Mouse (Mus musculus) heart, postnatal 36 days (tissue): ENCODE data around the gene Zbtb32. TPM values are rescaled to one million over a fixed set of nuclear protein-coding genes. Genes with fewer than 3 reads are reported as not detected.

ENCODE experiments used
- DNase-seq, 2 experiments: peaks; one replicate each; pipeline ENCODE4 v3.0.0; 2021 to 2022
- intact Hi-C: fragments of 180-260 bp; cut with DNase I; formaldehyde crosslinking; loops from one replicate; pipeline ENCODE4 v1.15.1; 2025
- total RNA-seq, 2 experiments: library from RNA; stranded (reverse); gene quantifications; 2 replicates each; pipeline ENCODE4 v1.2.3; 2021

Zbtb32 gene
- total RNA-seq, 2 experiments from 2014 or later = not detected

GRCm38 (mm10) chr7:30584339-30584738 is 14.4 kb downstream of the Zbtb32 start:
- intact Hi-C loops = no loop called here
- no peak for DNase-seq

DNA sequence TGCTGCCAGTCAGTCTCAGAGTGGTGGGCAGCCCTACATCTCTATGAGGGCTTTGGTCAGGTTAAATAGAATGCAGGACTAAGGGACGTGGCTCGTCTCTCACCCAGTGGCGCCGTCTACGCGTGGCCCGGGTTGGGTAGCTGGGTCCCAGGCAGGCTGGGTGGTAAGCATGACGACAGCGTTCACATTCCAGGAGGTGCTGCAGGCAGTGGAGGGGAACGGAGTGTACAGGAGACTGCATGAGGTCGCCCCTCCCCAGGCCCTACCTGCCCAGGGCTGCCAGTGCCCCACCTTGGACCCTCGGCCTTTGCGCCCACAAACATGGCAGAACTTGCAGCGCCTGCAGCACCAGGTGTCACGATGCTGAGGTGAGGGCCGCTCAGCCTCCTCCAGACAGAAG is 17.2 kb downstream of the Zbtb32 start:
- DNase-seq = no peak
- intact Hi-C loops = no loop called here

GRCm38 (mm10) chr7:30579950-30580349 is 18.8 kb downstream of the Zbtb32 start:
- no peak for DNase-seq
- intact Hi-C loops = no loop called here

DNA sequence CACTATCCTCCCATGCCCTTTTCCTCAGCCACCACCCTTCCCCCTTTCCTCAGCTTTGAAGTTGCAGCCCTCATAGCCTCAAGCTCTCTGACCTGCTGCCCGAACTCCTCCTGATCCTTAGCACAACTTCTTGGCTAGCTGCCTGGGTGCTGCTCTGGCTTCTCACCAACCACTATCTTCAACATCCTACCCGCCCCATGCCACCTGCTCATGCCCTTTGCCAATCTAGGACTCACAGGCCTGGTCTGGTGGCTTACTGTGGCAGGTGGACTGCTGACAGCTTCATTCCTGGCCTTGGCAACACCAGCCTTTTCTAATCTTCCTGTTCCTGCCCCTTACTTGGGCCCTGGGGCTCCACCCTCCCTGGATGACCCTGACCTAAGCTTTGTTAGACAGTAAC is 25.7 kb downstream of the Zbtb32 start:
- DNase-seq = peak in 1 of 2 experiments; percentile 53
- intact Hi-C loops = no loop called here

DNA sequence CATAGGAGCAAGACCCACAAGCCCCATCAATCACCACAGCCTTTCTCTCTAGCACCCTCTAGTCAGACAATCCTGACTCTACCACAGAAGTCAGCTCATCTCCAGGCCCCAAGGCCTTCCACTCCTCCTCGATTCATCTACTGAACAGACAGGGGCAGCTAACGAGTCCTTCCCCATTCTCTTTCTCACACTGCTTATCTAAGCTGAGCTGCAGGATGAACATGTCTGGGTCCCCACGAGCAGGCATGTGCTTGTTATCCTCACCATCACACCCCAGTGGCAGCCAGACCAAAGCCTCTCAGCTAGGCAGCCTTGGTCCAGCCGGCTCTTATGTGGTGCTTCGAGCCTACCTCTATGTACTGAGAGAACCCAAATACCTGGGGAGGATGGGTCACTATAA is 26.3 kb downstream of the Zbtb32 start:
- intact Hi-C loops = no loop called here
- no peak for DNase-seq

DNA sequence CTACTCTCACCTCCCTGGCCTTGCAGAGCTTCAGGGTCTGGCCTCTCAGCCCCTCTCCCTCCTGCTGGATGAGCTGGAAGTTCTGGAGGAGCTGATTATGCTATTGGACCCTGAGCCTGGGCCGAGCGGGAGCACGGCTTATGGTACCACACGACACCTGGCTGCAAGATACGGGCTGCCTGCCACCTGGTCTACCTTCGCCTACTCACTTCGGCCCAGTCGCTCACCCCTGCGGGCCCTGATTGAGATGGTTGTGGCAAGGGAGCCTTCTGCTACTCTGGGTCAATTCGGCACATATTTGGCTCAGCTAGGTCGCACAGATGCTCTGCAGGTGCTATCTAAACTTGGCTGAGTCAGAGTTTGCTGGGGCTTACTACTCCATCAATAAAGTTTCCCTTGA is 31.2 kb downstream of the Zbtb32 start:
- intact Hi-C loops = no loop called here
- no peak for DNase-seq

DNA sequence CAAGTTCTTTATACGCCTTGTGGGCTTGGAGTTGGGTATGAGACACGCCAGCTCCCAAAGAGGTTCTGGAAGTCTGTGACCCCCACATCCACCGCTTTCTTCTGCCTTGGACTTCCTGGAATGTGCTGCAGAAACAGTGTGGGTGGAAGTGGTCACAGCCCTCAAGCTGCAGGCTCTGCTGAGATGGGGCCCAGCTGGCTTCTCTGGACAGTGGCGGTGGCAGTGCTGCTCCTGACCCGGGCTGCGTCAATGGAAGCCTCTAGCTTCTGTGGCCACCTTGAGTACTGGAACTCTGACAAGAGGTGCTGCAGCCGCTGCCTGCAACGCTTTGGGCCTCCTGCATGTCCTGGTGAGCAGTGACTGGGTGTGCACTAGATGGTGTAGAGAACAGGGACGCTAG is 32.7 kb downstream of the Zbtb32 start:
- DNase-seq = no peak
- intact Hi-C loops = no loop called here

DNA sequence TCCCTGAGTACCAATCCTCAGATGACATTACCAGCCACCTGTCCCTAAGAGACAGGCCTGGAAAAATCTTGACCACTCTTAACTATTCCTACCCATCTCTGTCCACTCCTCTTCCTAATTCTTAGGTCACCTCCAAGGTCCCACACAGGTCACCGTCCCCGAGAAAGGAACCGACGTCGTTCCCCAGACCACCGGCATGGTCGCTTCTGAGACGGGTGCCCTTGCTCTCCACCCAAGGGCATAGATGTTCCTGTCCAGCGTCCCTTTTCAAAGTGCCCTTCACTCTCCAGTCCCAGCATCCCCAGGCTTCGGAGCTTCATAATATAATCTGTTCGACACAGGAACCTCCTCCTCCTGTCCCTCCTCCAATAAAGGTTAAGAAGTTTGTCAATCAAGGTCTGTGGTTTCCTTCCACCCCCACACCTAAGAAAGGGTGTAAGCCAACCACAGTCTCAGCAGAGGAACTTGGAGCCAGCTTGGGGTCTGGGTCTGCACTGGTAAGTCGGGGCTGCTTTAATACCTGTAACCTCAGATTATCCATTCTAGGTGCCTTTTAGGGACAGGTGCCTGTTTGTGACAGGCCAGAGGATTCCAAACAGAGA is 33.6 kb downstream of the Zbtb32 start, which contains the start of gene Igflr1:
Igflr1 (plus strand) TSS at position 458 of the 602 bp plus-strand sequence.
- DNase-seq = no peak
- intact Hi-C loops = loop anchor here (1.0 kb wide), 1 partner anchor 22 kb away; no protein-coding TSS in a partner anchor

DNA sequence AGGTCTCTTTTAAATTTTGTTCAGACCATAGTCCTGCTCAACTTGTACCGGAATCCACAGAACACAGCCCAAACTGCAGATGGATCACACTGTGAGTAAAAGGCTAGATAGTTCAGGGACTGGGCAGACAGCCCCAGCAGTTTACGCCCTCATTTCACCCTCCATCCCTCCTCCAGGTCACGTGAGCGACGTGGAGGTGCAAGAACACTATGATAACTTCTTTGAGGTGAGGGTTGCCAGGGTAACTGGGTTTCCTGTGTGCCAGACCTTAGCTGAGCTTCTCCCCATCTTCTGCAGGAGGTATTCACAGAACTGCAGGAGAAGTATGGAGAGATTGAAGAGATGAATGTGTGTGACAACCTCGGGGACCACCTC is 34.8 kb downstream of the Zbtb32 start:
- intact Hi-C loops = loop anchor here (1.0 kb wide), 1 partner anchor 23 kb away; no protein-coding TSS in a partner anchor
- DNase-seq = no peak

DNA sequence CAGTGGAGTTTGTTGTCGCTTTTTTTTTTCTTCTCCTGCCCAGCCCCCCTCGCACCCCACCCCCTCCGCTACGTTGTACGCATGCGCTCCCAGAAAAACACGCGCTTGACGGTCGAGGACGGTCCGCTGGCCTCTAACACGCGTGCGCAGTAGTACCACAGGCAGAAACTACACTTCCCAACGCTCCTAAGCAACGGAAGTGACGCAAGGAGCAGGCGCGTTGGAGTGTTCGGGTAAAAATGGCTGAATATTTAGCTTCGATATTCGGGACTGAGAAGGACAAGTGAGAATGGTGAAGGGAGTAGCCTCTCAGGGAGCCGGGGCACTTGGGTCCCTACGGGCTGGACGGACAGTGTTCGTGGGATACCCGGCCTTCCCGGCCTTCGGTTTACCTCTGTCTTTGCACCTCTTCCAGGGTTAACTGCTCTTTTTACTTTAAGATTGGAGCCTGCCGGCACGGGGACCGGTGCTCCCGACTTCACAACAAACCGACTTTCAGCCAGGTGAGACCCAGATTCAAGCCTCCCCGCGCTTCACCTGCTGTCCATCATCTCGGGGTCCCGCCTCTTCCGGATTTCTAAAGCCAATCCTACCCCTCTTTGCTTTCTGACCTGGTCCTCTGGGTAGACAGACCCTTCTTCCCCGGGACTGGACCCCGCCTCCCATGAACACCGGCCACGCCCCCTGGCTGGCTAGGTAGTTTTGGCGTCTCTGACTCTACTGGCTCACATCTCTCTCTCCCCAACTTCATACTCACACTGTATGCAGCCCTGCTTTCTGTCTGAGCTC is 35.4 kb downstream of the Zbtb32 start, which contains the start of the genes U2af1l4, Gm49396 and Psenen:
U2af1l4 (plus strand) TSS at position 185 of the 789 bp plus-strand sequence.
Gm49396 (plus strand) TSS at position 228 of the 789 bp plus-strand sequence.
Psenen (minus strand) TSS at position 511 of the 789 bp plus-strand sequence.
- intact Hi-C loops = no loop called here
- DNase-seq = peak; percentile 91 to 94

- intact Hi-C loops = no loop called here
Measured at GRCm38 (mm10) chr7:30562526-30563116, 36.1 kb downstream of the Zbtb32 start.

DNA sequence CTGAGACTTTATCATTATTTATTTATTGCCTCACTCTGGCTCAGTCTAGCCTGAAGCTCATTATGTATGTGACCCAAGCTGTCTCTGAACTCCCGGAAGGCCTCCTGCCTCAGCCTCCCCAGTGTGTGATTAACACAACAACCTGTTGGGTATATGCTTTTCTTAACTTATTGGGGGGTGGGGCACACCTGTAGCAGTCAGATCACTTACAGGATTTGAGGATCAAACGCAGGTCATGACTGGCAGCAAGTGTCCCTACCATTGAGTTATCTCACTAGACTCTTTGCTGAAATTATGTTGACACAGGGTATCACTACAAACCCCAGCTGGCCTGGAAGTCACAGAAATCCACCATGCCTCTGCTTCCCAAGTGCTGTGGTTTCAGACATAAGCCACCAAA is 38.4 kb downstream of the Zbtb32 start:
- intact Hi-C loops = no loop called here
- DNase-seq = no peak

More at GRCm38 (mm10) chr7:30562526-30563116, 36.1 kb downstream of the Zbtb32 start:
- peak in 1 of 2 experiments; percentile 27 for DNase-seq

GRCm38 (mm10) chr7:30559443-30559954 is 39.2 kb downstream of the Zbtb32 start, which contains the start of gene Lin37:
Lin37 (minus strand) TSS chr7:30559838.
- intact Hi-C loops = no loop called here
- DNase-seq = peak; percentile 90 to 91

GRCm38 (mm10) chr7:30558656-30559442 is 39.9 kb downstream of the Zbtb32 start:
- intact Hi-C loops = no loop called here
- no peak for DNase-seq

- DNase-seq = no peak
- intact Hi-C loops = no loop called here
Measured at GRCm38 (mm10) chr7:30557901-30558514, 40.7 kb downstream of the Zbtb32 start.

GRCm38 (mm10) chr7:30556894-30557536 is 41.7 kb downstream of the Zbtb32 start:
- intact Hi-C loops = no loop called here
- DNase-seq = no peak

GRCm38 (mm10) chr7:30553810-30554584 is 44.7 kb downstream of the Zbtb32 start:
- DNase-seq = no peak
- intact Hi-C loops = loop anchor here (5.0 kb wide), 2 partner anchors 33 to 1037 kb away; partner anchors contain the start of genes Kmt2b and Sipa1l3

DNA sequence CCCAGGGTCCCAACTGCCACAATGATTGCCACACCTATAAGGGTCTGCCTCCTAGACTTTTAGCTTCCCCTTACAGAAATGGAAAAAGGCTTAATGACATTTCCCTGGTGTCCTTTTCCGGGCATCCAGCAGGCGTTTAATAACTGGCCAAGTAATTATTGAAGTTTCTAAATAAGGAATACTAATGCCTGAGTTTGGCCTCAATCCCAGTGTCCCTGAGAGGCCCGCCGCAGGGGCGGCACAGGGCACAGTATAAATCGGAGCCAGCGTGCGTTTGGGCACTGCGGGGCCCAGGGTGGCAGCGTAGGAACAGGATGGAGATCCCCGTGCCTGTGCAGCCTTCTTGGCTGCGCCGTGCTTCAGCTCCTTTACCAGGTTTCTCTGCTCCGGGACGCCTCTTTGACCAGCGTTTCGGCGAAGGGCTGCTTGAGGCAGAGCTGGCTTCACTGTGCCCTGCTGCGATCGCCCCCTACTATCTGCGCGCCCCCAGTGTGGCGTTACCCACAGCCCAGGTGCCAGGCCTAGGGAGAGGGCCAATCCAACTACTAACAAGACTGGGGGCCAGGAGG is 45.6 kb downstream of the Zbtb32 start:
- peak; percentile 65 to 75 for DNase-seq
- intact Hi-C loops = loop anchor here (5.0 kb wide), 2 partner anchors 34 to 1036 kb away; partner anchors contain the start of genes Kmt2b and Sipa1l3
